In genomic region chr1:39713842-39714658, GRCm38 (mm10) we compare ENCODE assay signal across 10 mouse cellular contexts. TPM values are rescaled to one million over a fixed set of nuclear protein-coding genes. Genes with fewer than 3 reads are reported as not detected.
DNase-seq lines count a peak whose midpoint lies in the region; ATAC-seq and TF ChIP-seq lines count a peak whose summit lies in the region.
"Had no signal": no experiment of that assay in that cellular context is flagged by ENCODE, and none has a peak within 500 bp of the region (broad histone marks: within the 10 kb centered on the region; RNA-seq: fewer than 3 reads in every experiment).

No protein-coding gene starts in this region.

- H3K9me3 ChIP-seq in intestine, embryonic 16.5 days (ENCODE audit: control insufficient read depth, low read length) = no peaks in the 10 kb centered on the region
- no peaks in the 10 kb centered on the region for H3K9me3 ChIP-seq in liver, postnatal 0 days (ENCODE audit: low read length)

- no peak overlapping the region for H3K9ac ChIP-seq in intestine, embryonic 16.5 days (ENCODE audit: low read depth, low read length)
- no peak overlapping the region for H3K9ac ChIP-seq in liver, postnatal 0 days (replicated peaks)

- H3K4me1 ChIP-seq in intestine, embryonic 16.5 days (ENCODE audit: control insufficient read depth, insufficient read depth, low read length) = 0 out of 2 replicates have a peak, but pooled peaks cover 3% of the 10 kb centered on the region
- H3K4me1 ChIP-seq in liver, postnatal 0 days (ENCODE audit: insufficient read depth) = peaks cover 3% of the 10 kb centered on the region; the same call in 1 of the 2 replicates

- H3K4me2 ChIP-seq in intestine, embryonic 16.5 days (ENCODE audit: low read depth, low read length) = no peak overlapping the region
- no peak overlapping the region for H3K4me2 ChIP-seq in liver, postnatal 0 days (ENCODE audit: low read depth, low read length)

- peak overlapping the region; percentile 79 for H3K27ac ChIP-seq in intestine, embryonic 16.5 days (ENCODE audit: low read length)
- H3K27ac ChIP-seq in liver, postnatal 0 days (ENCODE audit: low read depth) = peak overlapping the region; percentile 49

- peak; percentile 47 for DNase-seq in embryo, embryonic 10 days (ENCODE audit: low spot score)
- DNase-seq in embryo, embryonic 10.5 days (ENCODE audit: low spot score) = no peak
- DNase-seq in gastrocnemius, adult 8-10 months (ENCODE audit: low spot score in 2 of 2) = peak; percentile 43 to 49
- DNase-seq in liver, postnatal 0 days = no peak
- no peak for DNase-seq in right cerebral cortex, postnatal 25 days
- DNase-seq in frontal cortex, adult 2 months (ENCODE audit: extremely low spot score in 1 of 2, low spot score in 1 of 2) = no peak

- H3K27me3 ChIP-seq in intestine, embryonic 16.5 days (replicated peaks; ENCODE audit: control insufficient read depth, insufficient read depth, low read length) = no peaks in the 10 kb centered on the region
- H3K27me3 ChIP-seq in liver, postnatal 0 days (ENCODE audit: insufficient read depth, low read length) = no peaks in the 10 kb centered on the region

- TF ChIP-seq CTCF in liver, postnatal 0 days (IDR thresholded peaks at IDR 0.05; ENCODE audit: low read depth) = no peak

- peak; percentile 89 for ATAC-seq in CD4-positive, CD25-positive, alpha-beta regulatory T cell, adult 4 months
- peak; percentile 80 for ATAC-seq in intestine, embryonic 16.5 days
- peak; percentile 76 for ATAC-seq in liver, postnatal 0 days

- TF ChIP-seq EP300 in liver, postnatal 0 days (IDR thresholded peaks at IDR 0.05; ENCODE audit: low read depth) = peak; percentile 45

- no peak overlapping the region for H3K4me3 ChIP-seq in intestine, embryonic 16.5 days (ENCODE audit: low read length)
- H3K4me3 ChIP-seq in liver, postnatal 0 days (ENCODE audit: low read depth, low read length) = no peak overlapping the region

- WGBS in intestine, embryonic 16.5 days = 53% methylated on average over 16 of the region's 16 CpGs
- WGBS in liver, postnatal 0 days (ENCODE audit: insufficient replicate concordance) = 28% methylated on average over 16 of the region's 16 CpGs

- H3K36me3 ChIP-seq in intestine, embryonic 16.5 days (ENCODE audit: control insufficient read depth, insufficient read depth, low read length) = no peaks in the 10 kb centered on the region
- H3K36me3 ChIP-seq in liver, postnatal 0 days (replicated peaks; ENCODE audit: insufficient read depth, low read length) = no peaks in the 10 kb centered on the region

RNA-seq across cellular contexts. Expression of gene Rfx8, which starts 6.7 kb away (rescaled TPM):
- not detected for polyA plus RNA-seq in CD4-positive, CD25-positive, alpha-beta regulatory T cell, adult 4 months (2017; shearing (Covaris generic))
- not detected for total RNA-seq in gastrocnemius, adult 8-10 months (2022)
- polyA plus RNA-seq in intestine, embryonic 16.5 days (2015; fragmentation: Nextera tagmentation; extraction: Ambion mirVana) = 0.18 TPM in 1 of 2 replicates, not detected in the other
- 0.09 TPM in 1 of 2 replicates, not detected in the other for polyA plus RNA-seq in liver, postnatal 0 days (2015; fragmentation: Nextera tagmentation; extraction: Ambion mirVana)
- 0.26 and 0.48 TPM in 2 replicates for polyA plus RNA-seq in frontal cortex, adult 2 months (2012; rRNA removed)
- total RNA-seq: left cerebral cortex, postnatal 10 days; MEL had no signal

Comparison
In these comparisons a context has a peak if more than half of its experiments do, and no peak if none do; other contexts are left out.
1. DNase-seq: peak in embryo, embryonic 10 days (single experiment) and gastrocnemius, adult 8-10 months (2 of 2); none in embryo, embryonic 10.5 days (single experiment), liver, postnatal 0 days (single experiment), right cerebral cortex, postnatal 25 days (single experiment) and frontal cortex, adult 2 months (0 of 2).
2. Peak in every context shown above with its lines, with median percentiles within 50 percentile points of each other: ATAC-seq.